Mouse (Mus musculus): ENCODE results near the gene Crot.
"Not testable (repeated sequence)": the region's sequence is repeated elsewhere in the genome, so short reads cannot be mapped to it uniquely, and the experiment has no call there.

DNA sequence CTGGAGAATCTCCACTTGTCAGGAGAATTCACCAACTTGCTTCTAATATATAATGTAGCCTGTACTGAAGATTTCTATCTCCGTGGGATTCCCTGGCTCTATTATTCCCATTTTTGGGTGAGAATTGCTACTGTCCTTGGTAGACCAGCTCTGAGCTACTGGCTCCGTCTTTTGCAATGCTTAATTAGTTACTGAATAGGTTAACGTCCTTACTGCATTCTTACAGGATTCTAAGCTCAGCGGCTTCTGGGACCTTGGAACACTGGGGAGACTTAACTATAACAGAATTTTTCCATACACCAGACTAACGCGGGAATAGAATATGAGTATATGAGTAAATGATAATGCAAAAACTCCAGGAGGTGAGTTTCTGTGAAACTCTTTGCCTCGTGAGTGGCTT, 2.9 kb upstream of the Crot start:
- not testable (repeated sequence) for TF ChIP-seq CTCF (IDR thresholded peaks at IDR 0.05; ENCODE audit: low read depth, low read length); GATA1 (IDR thresholded peaks at IDR 0.05; ENCODE audit: borderline replicate concordance, low read length); GATA2 (IDR thresholded peaks at IDR 0.05; ENCODE audit: borderline replicate concordance, low read depth, low read length); POLR2AphosphoS5 (IDR thresholded peaks at IDR 0.05; ENCODE audit: insufficient replicate concordance, low read depth, low read length)

Measured in G1E (cell line).